Mouse (Mus musculus) thymus, adult 2 months (tissue): ENCODE data around the gene Gm11985.

Experiments used
- CTCF ChIP-seq: fragments of 200-500 bp; IDR thresholded peaks from 2 replicates; pipeline ENCODE4 v1.5.1; 2012; ENCODE audit warnings: mild to moderate bottlenecking, control low read depth, low read length, moderate library complexity, borderline replicate concordance; ENCODE audit not compliant: control insufficient read depth, poor library complexity, insufficient read depth; ENCODE audit errors: extremely low read depth
- POLR2A ChIP-seq: fragments of 200-500 bp; IDR thresholded peaks from 2 replicates; pipeline ENCODE4 v1.6.1; 2012; ENCODE audit warnings: mild to moderate bottlenecking, low read length, control low read depth, moderate library complexity; ENCODE audit not compliant: control insufficient read depth, poor library complexity, insufficient read depth; ENCODE audit errors: extremely low read depth

GRCm38 (mm10) chr11:7192710-7193109 lies 4.3 kb upstream of the Gm11985 start:
- TF ChIP-seq CTCF (no peak), POLR2A (no peak)
